Mouse (Mus musculus): Measurements from ENCODE around the gene Adcy1. TPM values are rescaled to one million over a fixed set of nuclear protein-coding genes. Genes with fewer than 3 reads are reported as not detected.
"Not testable (repeated sequence)": the region's sequence is repeated elsewhere in the genome, so short reads cannot be mapped to it uniquely, and the experiment has no call there.

Adcy1 gene
- polyA plus RNA-seq, 1 experiment from 2014 or later = 1.4 TPM

DNA sequence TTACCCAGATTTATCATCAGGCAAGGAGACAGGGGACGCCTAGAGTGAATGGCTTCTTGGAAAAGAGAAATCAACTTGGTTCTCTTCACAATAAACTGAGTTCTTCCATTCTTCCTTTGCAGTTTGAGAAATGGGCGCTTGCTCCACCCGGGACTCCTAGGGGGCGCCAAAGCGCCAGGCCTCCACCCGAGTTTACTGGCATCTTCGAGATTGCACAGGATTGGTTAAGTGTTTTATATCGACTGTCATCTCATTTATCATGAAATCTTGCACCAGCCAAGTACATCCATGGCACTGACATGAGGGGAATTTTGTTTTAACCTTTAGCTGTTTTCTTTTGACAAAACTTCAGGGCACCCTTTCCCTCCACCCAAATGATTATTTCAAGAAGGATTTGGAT lies 152.4 kb downstream of the Adcy1 start:
- DNase-seq (ENCODE audit: low spot score) = peak; percentile 63
- H3K27me3 ChIP-seq (ENCODE audit: insufficient read depth, poor library complexity, severe bottlenecking) = peaks cover 43% of the 10 kb centered on the region
- no peaks in the 10 kb centered on the region for H3K9me3 ChIP-seq
- H3K27ac ChIP-seq = no peak overlapping the region
- 14% methylated on average over 8 of the region's 8 CpGs for WGBS
- peaks cover 33% of the 10 kb centered on the region for H3K4me1 ChIP-seq (replicated peaks)
- no peak overlapping the region for H3K4me3 ChIP-seq
- H3K36me3 ChIP-seq = no peaks in the 10 kb centered on the region

DNA sequence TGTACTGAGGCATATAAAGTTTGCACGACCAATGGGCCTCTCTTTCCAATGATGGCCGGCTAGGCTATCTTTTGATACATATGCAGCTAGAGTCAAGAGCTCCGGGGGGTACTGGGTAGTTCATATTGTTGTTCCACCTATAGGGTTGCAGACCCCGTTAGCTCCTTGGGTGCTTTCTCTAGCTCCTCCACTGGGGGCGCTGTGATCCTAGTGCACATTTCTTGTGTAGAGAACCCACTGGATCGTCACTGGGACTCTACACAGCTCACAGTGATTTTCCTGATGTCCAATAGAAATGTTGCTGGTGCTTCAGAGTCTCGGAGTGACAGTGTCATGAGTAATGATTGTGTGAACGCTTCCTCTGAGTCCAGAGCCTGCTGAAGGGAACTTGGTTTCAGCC lies 158.5 kb downstream of the Adcy1 start:
- H3K27me3 ChIP-seq (ENCODE audit: insufficient read depth, poor library complexity, severe bottlenecking); H3K9me3 ChIP-seq; H3K4me3 ChIP-seq; DNase-seq (ENCODE audit: low spot score); H3K27ac ChIP-seq; H3K4me1 ChIP-seq (replicated peaks); H3K36me3 ChIP-seq: not testable (repeated sequence)
- WGBS = 77% methylated on average over 8 of the region's 8 CpGs

DNA sequence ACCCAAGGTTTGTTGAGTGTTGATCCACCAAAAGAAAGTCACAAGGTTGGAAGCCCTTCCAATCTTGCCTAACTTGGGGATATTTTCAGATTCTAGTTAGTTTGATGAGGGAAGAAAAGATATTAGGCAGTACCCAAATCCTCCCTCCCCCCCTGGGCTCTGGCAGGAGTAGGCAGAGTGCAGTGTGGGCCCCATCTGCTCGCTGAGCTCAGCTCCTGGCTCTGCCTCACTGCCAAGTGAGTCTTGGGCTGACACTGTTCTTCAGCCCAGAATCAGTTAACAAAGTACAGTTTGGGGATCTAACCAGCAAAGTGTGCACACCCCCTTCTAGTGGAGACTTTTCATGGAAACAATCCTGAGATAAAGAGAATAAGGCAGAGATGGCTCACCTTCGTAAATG lies 162.9 kb downstream of the Adcy1 start:
- H3K4me3 ChIP-seq = no peak overlapping the region
- no peaks in the 10 kb centered on the region for H3K27me3 ChIP-seq (ENCODE audit: insufficient read depth, poor library complexity, severe bottlenecking)
- no peak for DNase-seq (ENCODE audit: low spot score)
- 79% methylated on average over 2 of the region's 2 CpGs for WGBS
- H3K36me3 ChIP-seq = no peaks in the 10 kb centered on the region
- no peaks in the 10 kb centered on the region for H3K4me1 ChIP-seq (replicated peaks)
- no peak overlapping the region for H3K27ac ChIP-seq
- H3K9me3 ChIP-seq = no peaks in the 10 kb centered on the region

GRCm38 (mm10) chr11:7226810-7227550 lies 163.7 kb downstream of the Adcy1 start:
- no peaks in the 10 kb centered on the region for H3K27me3 ChIP-seq (ENCODE audit: insufficient read depth, poor library complexity, severe bottlenecking)
- H3K4me1 ChIP-seq (replicated peaks) = no peaks in the 10 kb centered on the region
- H3K4me3 ChIP-seq = no peak overlapping the region
- DNase-seq (ENCODE audit: low spot score) = no peak
- H3K9me3 ChIP-seq = no peaks in the 10 kb centered on the region
- WGBS = 80% methylated on average over 7 of the region's 7 CpGs
- H3K27ac ChIP-seq = no peak overlapping the region
- H3K36me3 ChIP-seq = no peaks in the 10 kb centered on the region

DNA sequence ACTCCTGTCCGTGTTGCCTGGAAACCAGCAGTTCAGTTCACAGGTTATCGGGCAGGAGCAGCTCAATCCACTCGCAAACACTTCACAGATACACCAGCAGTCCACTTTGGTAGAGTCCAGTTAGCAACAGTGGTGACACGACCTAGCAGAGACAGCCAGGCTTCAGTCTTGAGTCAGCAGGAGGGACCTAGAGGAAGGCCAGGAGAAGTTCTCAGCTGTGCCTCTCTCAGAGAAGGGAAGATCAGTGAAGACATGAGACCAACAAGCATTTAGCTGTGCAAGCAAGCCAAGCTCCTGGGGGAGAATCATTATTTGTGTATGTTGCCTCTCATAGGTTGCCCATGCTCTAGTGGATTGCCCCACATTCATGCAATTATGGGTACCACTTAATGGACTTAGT lies 164.8 kb downstream of the Adcy1 start:
- 75% methylated on average over 4 of the region's 4 CpGs for WGBS
- Histone ChIP-seq H3K27me3 (ENCODE audit: insufficient read depth, poor library complexity, severe bottlenecking) (no peaks in the 10 kb centered on the region), H3K36me3 (no peaks in the 10 kb centered on the region), H3K27ac (no peak overlapping the region), H3K9me3 (no peaks in the 10 kb centered on the region), H3K4me3 (no peak overlapping the region), H3K4me1 (replicated peaks) (no peaks in the 10 kb centered on the region)
- no peak for DNase-seq (ENCODE audit: low spot score)

Other genes with a start within 250 kb of the Adcy1 start
- gene Gm11983, start 225.8 kb upstream of the Adcy1 start, polyA plus RNA-seq (2016; fragmentation: Nextera tagmentation; extraction: Ambion mirVana) = not detected in 2 replicates
- gene Gm11985, start 125.1 kb downstream of the Adcy1 start, polyA plus RNA-seq (2016; fragmentation: Nextera tagmentation; extraction: Ambion mirVana) = not detected in 2 replicates
- gene Igfbp1, start 134.3 kb downstream of the Adcy1 start, polyA plus RNA-seq (2016; fragmentation: Nextera tagmentation; extraction: Ambion mirVana) = 0.16 TPM in 1 of 2 replicates, not detected in the other
- 12.5 and 13.0 TPM in 2 replicates for gene Igfbp3, start 150.4 kb downstream of the Adcy1 start, polyA plus RNA-seq (2016; fragmentation: Nextera tagmentation; extraction: Ambion mirVana)